Mouse (Mus musculus) central nervous system, embryonic 18 days (tissue): Measurements from ENCODE around the gene Psg23. TPM values are rescaled to one million over a fixed set of nuclear protein-coding genes. Genes with fewer than 3 reads are reported as not detected.

Experiments
- polyA plus RNA-seq: library from polyadenylated mRNA; depleted of rRNA; stranded (reverse); fragments of >200 nt; gene quantifications from 2 replicates; pipeline ENCODE4 v1.2.3, GENCODE M21; 2012; rRNA removed

Psg23 gene
- polyA plus RNA-seq: not detected in 2 replicates

DNA sequence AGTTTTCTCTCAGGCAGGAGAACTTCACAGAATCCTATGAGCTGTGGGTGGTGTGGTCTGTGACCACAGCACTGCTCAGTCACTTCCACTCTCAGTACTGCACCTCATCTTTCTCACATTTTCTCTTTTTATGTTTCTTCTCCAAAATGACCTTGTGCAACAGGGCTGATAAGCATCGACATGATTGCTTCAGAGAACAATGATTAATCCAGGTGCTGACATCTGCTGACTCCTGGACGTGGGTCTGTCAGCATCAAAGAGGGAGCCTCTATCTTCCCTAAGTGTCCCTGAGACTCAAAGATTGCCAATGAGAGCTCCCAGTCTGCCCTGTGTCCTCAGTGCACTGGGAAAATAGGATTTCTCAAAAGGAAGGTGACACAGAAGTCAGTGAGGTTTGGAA lies at the start of gene Psg23:
Psg23 (minus strand) TSS at position 101 of the 400 bp plus-strand sequence.

DNA sequence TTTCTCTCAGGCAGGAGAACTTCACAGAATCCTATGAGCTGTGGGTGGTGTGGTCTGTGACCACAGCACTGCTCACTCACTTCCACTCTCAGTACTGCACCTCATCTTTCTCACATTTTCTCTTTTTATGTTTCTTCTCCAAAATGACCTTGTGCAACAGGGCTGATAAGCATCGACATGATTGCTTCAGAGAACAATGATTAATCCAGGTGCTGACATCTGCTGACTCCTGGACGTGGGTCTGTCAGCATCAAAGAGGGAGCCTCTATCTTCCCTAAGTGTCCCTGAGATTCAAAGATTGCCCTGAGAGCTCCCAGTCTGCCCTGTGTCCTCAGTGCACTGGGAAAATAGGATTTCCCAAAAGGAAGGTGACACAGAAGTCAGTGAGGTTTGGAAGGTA lies 40.3 kb upstream of the Psg23 start, which contains the start of gene Psg21:
Psg21 (minus strand) TSS at position 101 of the 400 bp plus-strand sequence.

DNA sequence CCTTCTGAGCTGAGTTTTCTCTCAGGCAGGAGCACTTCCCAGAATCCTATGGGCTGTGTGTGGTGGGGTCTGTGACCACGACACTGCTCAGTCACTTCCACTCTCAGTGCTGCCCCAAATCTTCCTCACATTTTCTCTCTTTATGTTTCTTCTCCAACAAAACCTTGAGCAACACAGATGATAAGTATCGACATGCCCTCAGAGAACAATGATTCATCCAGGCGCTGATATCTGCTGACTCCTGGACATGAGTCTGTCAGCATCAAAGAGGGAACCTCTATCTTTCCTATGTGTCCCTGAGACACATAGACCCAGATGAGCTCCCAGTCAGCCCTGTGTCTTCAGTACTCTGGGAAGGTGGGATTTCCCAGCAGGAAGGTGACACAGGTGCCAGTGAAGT lies 49.1 kb downstream of the Psg23 start, which contains the start of gene Psg27:
Psg27 (minus strand) TSS at position 101 of the 400 bp plus-strand sequence.

Other genes starting within 250 kb of the Psg23 start
- not detected in 2 replicates for gene Psg28, start 184.5 kb downstream of the Psg23 start, polyA plus RNA-seq
- gene Psg26, start 132.3 kb downstream of the Psg23 start, polyA plus RNA-seq: not detected in 2 replicates
- not detected in 2 replicates for gene Psg25, start 84.2 kb downstream of the Psg23 start, polyA plus RNA-seq
- not detected in 2 replicates for gene Psg27, start 49.2 kb downstream of the Psg23 start, polyA plus RNA-seq
- gene Psg21, start 40.2 kb upstream of the Psg23 start, polyA plus RNA-seq: not detected in 2 replicates
- gene Psg20, start 69.7 kb upstream of the Psg23 start, polyA plus RNA-seq: not detected in 2 replicates
- gene Psg22, start 101.6 kb upstream of the Psg23 start, polyA plus RNA-seq: not detected in 2 replicates
- 0.05 TPM in 1 of 2 replicates, not detected in the other for gene Psg19, start 182.0 kb upstream of the Psg23 start, polyA plus RNA-seq
- gene Psg17, start 205.1 kb upstream of the Psg23 start, polyA plus RNA-seq: 0.19 and 0.23 TPM in 2 replicates
- 1.3 and 1.4 TPM in 2 replicates for gene Mill2, start 223.5 kb upstream of the Psg23 start, polyA plus RNA-seq